Mouse (Mus musculus) forebrain, embryonic 11.5 days (tissue): ENCODE data around the gene Asb3. TPM values are rescaled to one million over a fixed set of nuclear protein-coding genes. Genes with fewer than 3 reads are reported as not detected.
"Not testable (repeated sequence)": the region's sequence is repeated elsewhere in the genome, so short reads cannot be mapped to it uniquely, and the experiment has no call there.

Source experiments
- ATAC-seq: fragments of 200-750 bp; cut with Nextera tagmentation; replicated peaks from 2 replicates; pipeline ENCODE4 v1.8.0; 2017; ENCODE audit warnings: moderate TSS enrichment; ENCODE audit not compliant: low FRiP score
- DNase-seq: peaks from one replicate; pipeline ENCODE4 v3.0.0-alpha.2; 2017; ENCODE audit warnings: low spot score
- H3K27ac ChIP-seq: fragments of 300-500 bp; sonication (generic); 2 replicates; pipeline ENCODE4 v1.5.1; 2014; ENCODE audit warnings: low read depth, low read length
- H3K27me3 ChIP-seq: fragments of 300-500 bp; sonication (generic); 2 replicates; pipeline ENCODE4 v1.6.1; 2014; ENCODE audit warnings: mild to moderate bottlenecking, low read length, mixed read lengths; ENCODE audit not compliant: control insufficient read depth, insufficient read depth
- H3K36me3 ChIP-seq: fragments of 300-500 bp; sonication (generic); 2 replicates; pipeline ENCODE4 v1.6.1; 2014; ENCODE audit warnings: mild to moderate bottlenecking, low read length, moderate library complexity, mixed read lengths; ENCODE audit not compliant: control insufficient read depth, insufficient read depth
- H3K4me1 ChIP-seq: fragments of 300-500 bp; sonication (generic); replicated peaks from 2 replicates; pipeline ENCODE4 v1.6.1; 2014; ENCODE audit warnings: low read length, mixed read lengths; ENCODE audit not compliant: control insufficient read depth, insufficient read depth
- H3K4me2 ChIP-seq: fragments of 300-500 bp; sonication (generic); 2 replicates; pipeline ENCODE4 v1.6.1; 2014; ENCODE audit warnings: low read depth, mild to moderate bottlenecking, low read length, moderate library complexity, mixed read lengths; ENCODE audit not compliant: severe bottlenecking
- H3K4me3 ChIP-seq: fragments of 300-500 bp; sonication (generic); 2 replicates; pipeline ENCODE4 v1.5.1; 2014; ENCODE audit warnings: low read depth, low read length
- H3K9ac ChIP-seq: fragments of 300-500 bp; sonication (generic); 2 replicates; pipeline ENCODE4 v1.6.1; 2014; ENCODE audit warnings: low read length
- H3K9me3 ChIP-seq: fragments of 300-500 bp; sonication (generic); 2 replicates; pipeline ENCODE4 v1.6.1; 2016; ENCODE audit warnings: low read length, mixed read lengths; ENCODE audit not compliant: control insufficient read depth
- WGBS: fragments of 180-500 bp; shearing (Covaris S2); extraction: QIAGEN DNeasy Blood & Tissue Kit; methylation state at CpG from one replicate; pipeline ENCODE4 v1.1.7; 2014; 5-methylcytosine and 5-hydroxymethylcytosine counted together
- polyA plus RNA-seq: library from polyadenylated mRNA; unstranded; fragments of >200 nt; fragmentation: Nextera tagmentation; extraction: Ambion mirVana; gene quantifications from 2 replicates; pipeline ENCODE4 v1.2.1, GENCODE M21; 2014

Asb3 gene
- polyA plus RNA-seq, 1 experiment from 2014 or later = 31.3 TPM

GRCm38 (mm10) chr11:31017466-31017865, 132.2 kb downstream of the Asb3 start:
- not testable (repeated sequence) for H3K27me3 ChIP-seq, H3K4me1 ChIP-seq, H3K36me3 ChIP-seq, DNase-seq, H3K4me3 ChIP-seq, H3K9ac ChIP-seq, H3K4me2 ChIP-seq, H3K9me3 ChIP-seq, ATAC-seq, H3K27ac ChIP-seq
- 70% methylated on average over 15 of the region's 15 CpGs for WGBS

GRCm38 (mm10) chr11:31034958-31035357, 149.7 kb downstream of the Asb3 start:
- DNase-seq = no peak
- Histone ChIP-seq H3K27me3 (no peaks in the 10 kb centered on the region), H3K36me3 (no peaks in the 10 kb centered on the region), H3K27ac (no peak overlapping the region), H3K4me3 (no peak overlapping the region), H3K4me1 (no peaks in the 10 kb centered on the region), H3K9me3 (no peaks in the 10 kb centered on the region; the same call in 1 of the 2 replicates), H3K9ac (no peak overlapping the region), H3K4me2 (no peak overlapping the region)
- no peak for ATAC-seq
- 94% methylated on average over 4 of the region's 4 CpGs for WGBS

- WGBS = 95% methylated on average over 10 of the region's 10 CpGs
- H3K27me3 ChIP-seq = no peaks in the 10 kb centered on the region
- no peaks in the 10 kb centered on the region for H3K36me3 ChIP-seq
- no peak overlapping the region for H3K4me2 ChIP-seq
- no peak overlapping the region for H3K9ac ChIP-seq
- no peak for DNase-seq
- H3K27ac ChIP-seq = no peak overlapping the region
- H3K9me3 ChIP-seq = no peaks in the 10 kb centered on the region
- no peak overlapping the region for H3K4me3 ChIP-seq
- ATAC-seq = no peak
- no peaks in the 10 kb centered on the region for H3K4me1 ChIP-seq
Measured at GRCm38 (mm10) chr11:31089973-31090372, 204.8 kb downstream of the Asb3 start.

- WGBS = 87% methylated on average over 3 of the region's 3 CpGs
- DNase-seq (no peak), ATAC-seq (0 out of 2 replicates have a peak, but pooled peaks have one; percentile 39)
- Histone ChIP-seq H3K27ac (no peak overlapping the region), H3K4me1 (no peaks in the 10 kb centered on the region), H3K36me3 (no peaks in the 10 kb centered on the region), H3K4me2 (no peak overlapping the region), H3K9ac (no peak overlapping the region), H3K27me3 (no peaks in the 10 kb centered on the region), H3K4me3 (no peak overlapping the region), H3K9me3 (no peaks in the 10 kb centered on the region)
Measured at GRCm38 (mm10) chr11:31090478-31090978, 205.3 kb downstream of the Asb3 start.

GRCm38 (mm10) chr11:31099519-31099918, 214.3 kb downstream of the Asb3 start:
- not testable (repeated sequence) for ATAC-seq, H3K36me3 ChIP-seq, H3K27ac ChIP-seq, H3K4me3 ChIP-seq, H3K4me1 ChIP-seq, H3K27me3 ChIP-seq, H3K4me2 ChIP-seq, H3K9me3 ChIP-seq, DNase-seq, H3K9ac ChIP-seq

GRCm38 (mm10) chr11:31102188-31102587, 217.0 kb downstream of the Asb3 start:
- H3K4me2 ChIP-seq = no peak overlapping the region
- no peak for ATAC-seq
- no peaks in the 10 kb centered on the region for H3K27me3 ChIP-seq
- no peaks in the 10 kb centered on the region for H3K9me3 ChIP-seq
- DNase-seq = no peak
- H3K4me1 ChIP-seq = no peaks in the 10 kb centered on the region
- no peak overlapping the region for H3K27ac ChIP-seq
- 83% methylated on average over 2 of the region's 2 CpGs for WGBS
- no peak overlapping the region for H3K4me3 ChIP-seq
- H3K36me3 ChIP-seq = no peaks in the 10 kb centered on the region
- no peak overlapping the region for H3K9ac ChIP-seq

- DNase-seq (no peak), ATAC-seq (no peak)
- Histone ChIP-seq H3K9me3 (no peaks in the 10 kb centered on the region), H3K9ac (no peak overlapping the region), H3K27ac (no peak overlapping the region), H3K4me3 (no peak overlapping the region), H3K27me3 (no peaks in the 10 kb centered on the region), H3K4me1 (no peaks in the 10 kb centered on the region), H3K36me3 (no peaks in the 10 kb centered on the region), H3K4me2 (no peak overlapping the region)
- WGBS = 94% methylated on average over 5 of the region's 5 CpGs
Measured at GRCm38 (mm10) chr11:31105364-31105763, 220.1 kb downstream of the Asb3 start.

- H3K4me2 ChIP-seq, H3K9me3 ChIP-seq, DNase-seq, H3K4me3 ChIP-seq, H3K27ac ChIP-seq, H3K9ac ChIP-seq, H3K27me3 ChIP-seq, H3K4me1 ChIP-seq, H3K36me3 ChIP-seq, ATAC-seq: not testable (repeated sequence)
- WGBS = 89% methylated on average over 1 of the region's 1 CpGs
Measured at GRCm38 (mm10) chr11:31126964-31127363, 241.7 kb downstream of the Asb3 start.

GRCm38 (mm10) chr11:31133726-31134125, 248.5 kb downstream of the Asb3 start:
- not testable (repeated sequence) for H3K27me3 ChIP-seq, ATAC-seq, H3K4me3 ChIP-seq, H3K4me1 ChIP-seq, H3K27ac ChIP-seq, H3K9me3 ChIP-seq, DNase-seq, H3K36me3 ChIP-seq, H3K4me2 ChIP-seq, H3K9ac ChIP-seq
- 77% methylated on average over 4 of the region's 4 CpGs for WGBS
